Comparison of ENCODE assay signal across 29 mouse cellular contexts in genomic region chr7:35374265-35374664, GRCm38 (mm10). TPM values are rescaled to one million over a fixed set of nuclear protein-coding genes. Genes with fewer than 3 reads are reported as not detected.
DNase-seq lines count a peak whose midpoint lies in the region; ATAC-seq and TF ChIP-seq lines count a peak whose summit lies in the region.
"Had no signal": no experiment of that assay in that cellular context is flagged by ENCODE, and none has a peak within 500 bp of the region (broad histone marks: within the 10 kb centered on the region; RNA-seq: fewer than 3 reads in every experiment).

No protein-coding gene starts in this region.

- H3K27ac ChIP-seq in CH12.LX (ENCODE audit: insufficient read depth, low read depth) = no peak overlapping the region
- H3K27ac ChIP-seq in intestine, embryonic 14.5 days (ENCODE audit: low read depth) = peak overlapping the region; percentile 86
- H3K27ac ChIP-seq: embryonic facial prominence, embryonic 12.5 days; forebrain, embryonic 12.5 days; heart, embryonic 15.5 days; hindbrain, embryonic 13.5 days; limb, embryonic 12.5 days; liver, embryonic 12.5 days; midbrain, embryonic 10.5 days; neural tube, embryonic 13.5 days had no signal

- intact Hi-C loops in left cerebral cortex, postnatal 10 days (cut with DNase I) = no loop called here

- ATAC-seq in intestine, embryonic 14.5 days (replicated peaks; ENCODE audit: low FRiP score, low TSS enrichment, low read depth) = no peak
- ATAC-seq: activated CD4-positive, CD25-positive, alpha-beta regulatory T cell, adult 4 months; liver, embryonic 12.5 days; midbrain, embryonic 16.5 days had no signal

- H3K4me1 ChIP-seq in CH12.LX (ENCODE audit: control insufficient read depth in 1 of 2, insufficient read depth in 2 of 2) = peaks cover 6 to 11% of the 10 kb centered on the region in 2 experiments
- no peaks in the 10 kb centered on the region for H3K4me1 ChIP-seq in intestine, embryonic 14.5 days (replicated peaks; ENCODE audit: control insufficient read depth, insufficient read depth, low read length)

- H3K9ac ChIP-seq in CH12.LX (ENCODE audit: insufficient read depth, low read depth) = no peak overlapping the region
- no peak overlapping the region for H3K9ac ChIP-seq in intestine, embryonic 14.5 days (ENCODE audit: low read length)
- H3K9ac ChIP-seq: embryonic facial prominence, embryonic 12.5 days; forebrain, embryonic 12.5 days; heart, embryonic 15.5 days; hindbrain, embryonic 13.5 days; limb, embryonic 12.5 days; liver, embryonic 12.5 days; neural tube, embryonic 13.5 days had no signal

- no peak for TF ChIP-seq RAD21 in CH12.LX (IDR thresholded peaks at IDR 0.05; ENCODE audit: low read depth, low read length)

- H3K9me3 ChIP-seq in CH12.LX (replicated peaks; ENCODE audit: low read length) = peaks cover 1% of the 10 kb centered on the region
- H3K9me3 ChIP-seq in intestine, embryonic 14.5 days (ENCODE audit: control insufficient read depth, low read length) = no peaks in the 10 kb centered on the region
- H3K9me3 ChIP-seq: embryonic facial prominence, embryonic 12.5 days; forebrain, embryonic 12.5 days; heart, embryonic 15.5 days; hindbrain, embryonic 13.5 days; limb, embryonic 12.5 days; liver, embryonic 12.5 days; midbrain, embryonic 10.5 days had no signal

- TF ChIP-seq POLR2A in CH12.LX (IDR thresholded peaks at IDR 0.05; ENCODE audit: low read depth, low read length) = no peak

- H3K79me2 ChIP-seq in CH12.LX (replicated peaks; ENCODE audit: control insufficient read depth, extremely low read depth, insufficient read depth, poor library complexity, severe bottlenecking) = no peaks in the 10 kb centered on the region

- in situ Hi-C loops in CH12.LX (cut with MboI; ENCODE audit: low pct_ligation_motif_present, low pct_unique_long_range_greater_than_20kb, low sequenced_read_pairs) = no loop called here

- TF ChIP-seq CTCF in CH12.LX (conservative IDR thresholded peaks at IDR 0.05 in 1 of 2, IDR thresholded peaks at IDR 0.05 in 1 of 2; ENCODE audit: low read depth in 2 of 2, low read length in 2 of 2) = no peak

- no peaks in the 10 kb centered on the region for H3K27me3 ChIP-seq in CH12.LX (replicated peaks)
- H3K27me3 ChIP-seq in intestine, embryonic 14.5 days (replicated peaks; ENCODE audit: control insufficient read depth, insufficient read depth, low read length) = no peaks in the 10 kb centered on the region
- H3K27me3 ChIP-seq: embryonic facial prominence, embryonic 12.5 days; heart, embryonic 15.5 days; hindbrain, embryonic 13.5 days; limb, embryonic 12.5 days; liver, embryonic 12.5 days; neural tube, embryonic 13.5 days had no signal

- H3K4me3 ChIP-seq in CH12.LX (replicated peaks in 1 of 3; ENCODE audit: low read depth in 2 of 3, low read length in 2 of 3, poor library complexity in 1 of 3) = no peak overlapping the region
- no peak overlapping the region for H3K4me3 ChIP-seq in intestine, embryonic 14.5 days (ENCODE audit: low read depth, low read length)
- H3K4me3 ChIP-seq: embryonic facial prominence, embryonic 12.5 days; erythroblast, embryonic 14.5 days; forebrain, embryonic 12.5 days; heart, embryonic 15.5 days; hindbrain, embryonic 13.5 days; limb, embryonic 12.5 days; liver, embryonic 12.5 days; midbrain, embryonic 10.5 days; myocyte; neural tube, embryonic 13.5 days had no signal

- no peaks in the 10 kb centered on the region for H3K36me3 ChIP-seq in CH12.LX (replicated peaks in 1 of 2; ENCODE audit: control insufficient read depth in 1 of 2, insufficient read depth in 1 of 2, low read length in 1 of 2)
- 0 out of 2 replicates have a peak, but pooled peaks cover 2% of the 10 kb centered on the region for H3K36me3 ChIP-seq in intestine, embryonic 14.5 days (ENCODE audit: control insufficient read depth, insufficient read depth, low read length)
- H3K36me3 ChIP-seq: embryonic facial prominence, embryonic 12.5 days; forebrain, embryonic 12.5 days; heart, embryonic 15.5 days; hindbrain, embryonic 13.5 days; limb, embryonic 12.5 days; midbrain, embryonic 10.5 days; neural tube, embryonic 13.5 days had no signal

- WGBS in intestine, embryonic 14.5 days = 88% methylated on average over 7 of the region's 7 CpGs

- dilution Hi-C loops in CH12.LX (cut with MboI; ENCODE audit: extremely low pct_ligation_motif_present, extremely low pct_unique_long_range_greater_than_20kb, low sequenced_read_pairs) = no loop called here

- TF ChIP-seq EP300 in CH12.LX (IDR thresholded peaks at IDR 0.05; ENCODE audit: low read length) = no peak

- H3K4me2 ChIP-seq in CH12.LX (ENCODE audit: insufficient read depth, low read depth, poor library complexity, severe bottlenecking) = no peak overlapping the region
- no peak overlapping the region for H3K4me2 ChIP-seq in intestine, embryonic 14.5 days (ENCODE audit: low read length)
- H3K4me2 ChIP-seq: embryonic facial prominence, embryonic 12.5 days; forebrain, embryonic 12.5 days; heart, embryonic 15.5 days; hindbrain, embryonic 13.5 days; limb, embryonic 12.5 days; liver, embryonic 12.5 days; neural tube, embryonic 13.5 days had no signal

- DNase-seq in CH12.LX (ENCODE audit: extremely low read depth) = no peak
- no peak for DNase-seq in intestine, embryonic 14.5 days (ENCODE audit: low spot score)
- DNase-seq in kidney, adult 8-10 months = peak; percentile 29 to 52
- peak; percentile 40 for DNase-seq in kidney, postnatal 14 days
- no peak for DNase-seq in cerebellum, postnatal 14 days
- no peak for DNase-seq in c-Kit-positive CD71-positive TER-119-positive erythroid progenitor cells, embryonic 14.5 days (ENCODE audit: low spot score)
- DNase-seq in left cerebral cortex, postnatal 10 days (ENCODE audit: extremely low spot score in 1 of 2, low spot score in 2 of 2) = no peak
- DNase-seq: adrenal gland, postnatal 25 days; B cell, adult 2 months; cerebellum, adult 9-11 months; gastrocnemius, postnatal 36 days; heart, postnatal 36 days; layer of hippocampus, postnatal 36 days; lung, adult 18-20 months; lung, postnatal 10 days; retina, postnatal 1 day; right cerebral cortex, postnatal 25 days had no signal

TF ChIP-seq in CH12.LX, 34 proteins besides CTCF, POLR2A, EP300 and RAD21:
- TF ChIP-seq BHLHE40 (IDR thresholded peaks at IDR 0.05; ENCODE audit: low read depth, low read length) (0 out of 2 replicates have a peak, but pooled peaks have one; percentile 30), GABPA (IDR thresholded peaks at IDR 0.05; ENCODE audit: insufficient replicate concordance, low read depth, low read length) (no peak), IRF4 (IDR thresholded peaks at IDR 0.05; ENCODE audit: low read depth, low read length) (no peak)

RNA-seq across cellular contexts. Expression of gene Faap24, which starts 22.4 kb away (rescaled TPM):
- total RNA-seq in CH12.LX (2012; rRNA removed) (17.6 and 24.1 TPM in 2 replicates), CH12.LX (2014; rRNA removed) (20.2 and 23.1 TPM in 2 replicates)
- polyA plus RNA-seq in CH12.LX (2012; ENCODE audit: insufficient read length, low read depth) = 50.7 and 55.1 TPM in 2 replicates
- polyA plus RNA-seq in intestine, embryonic 14.5 days (2014; fragmentation: Nextera tagmentation; extraction: Ambion mirVana) = 18.1 and 21.3 TPM in 2 replicates
- total RNA-seq in left cerebral cortex, postnatal 10 days (2021) = 10 to 100 TPM in 1 of 2 experiments, 1 to 10 TPM in 1; 8.7 to 10.6 TPM

RNA-seq across cellular contexts. Expression of gene Cep89, which starts 22.6 kb away (rescaled TPM):
- total RNA-seq in CH12.LX (2012; rRNA removed) (11.8 and 12.6 TPM in 2 replicates), CH12.LX (2014; rRNA removed) (5.2 and 6.7 TPM in 2 replicates)
- polyA plus RNA-seq in CH12.LX (2012; ENCODE audit: insufficient read length, low read depth) = 25.4 and 28.7 TPM in 2 replicates
- polyA plus RNA-seq in intestine, embryonic 14.5 days (2014; fragmentation: Nextera tagmentation; extraction: Ambion mirVana) = 42.4 and 45.5 TPM in 2 replicates
- 10 to 100 TPM; 21.5 to 24.7 TPM for total RNA-seq in left cerebral cortex, postnatal 10 days (2021)

RNA-seq across cellular contexts. Expression of gene Rhpn2, which starts 40.3 kb away (rescaled TPM):
- total RNA-seq in CH12.LX (2012; rRNA removed) (0.13 and 0.25 TPM in 2 replicates), CH12.LX (2014; rRNA removed) (0.14 and 0.17 TPM in 2 replicates)
- 0.34 and 0.63 TPM in 2 replicates for polyA plus RNA-seq in CH12.LX (2012; ENCODE audit: insufficient read length, low read depth)
- polyA plus RNA-seq in intestine, embryonic 14.5 days (2014; fragmentation: Nextera tagmentation; extraction: Ambion mirVana) = 48.6 and 48.7 TPM in 2 replicates
- total RNA-seq in left cerebral cortex, postnatal 10 days (2021) = 1 to 10 TPM; 2.1 TPM

RNA-seq across cellular contexts. Expression of gene Gpatch1, which starts 56.0 kb away (rescaled TPM):
- total RNA-seq in CH12.LX (2012; rRNA removed) = 6.9 and 7.9 TPM in 2 replicates
- total RNA-seq in CH12.LX (2014; rRNA removed) = 4.2 and 4.3 TPM in 2 replicates
- 13.8 and 14.2 TPM in 2 replicates for polyA plus RNA-seq in CH12.LX (2012; ENCODE audit: insufficient read length, low read depth)
- 16.9 and 18.3 TPM in 2 replicates for polyA plus RNA-seq in intestine, embryonic 14.5 days (2014; fragmentation: Nextera tagmentation; extraction: Ambion mirVana)
- total RNA-seq in left cerebral cortex, postnatal 10 days (2021) = 10 to 100 TPM; 21.2 to 24.1 TPM

Comparison
In these comparisons a context has a peak if more than half of its experiments do, and no peak if none do; other contexts are left out.
1. DNase-seq: peak in kidney, adult 8-10 months (2 of 2) and kidney, postnatal 14 days (single experiment); none in CH12.LX (single experiment), intestine, embryonic 14.5 days (single experiment), cerebellum, postnatal 14 days (0 of 2), c-Kit-positive CD71-positive TER-119-positive erythroid progenitor cells, embryonic 14.5 days (single experiment) and left cerebral cortex, postnatal 10 days (0 of 2).